Mouse (Mus musculus) G1E-ER4 (cell line): Measurements from ENCODE around the gene Mplkip. TPM values are rescaled to one million over a fixed set of nuclear protein-coding genes. Genes with fewer than 3 reads are reported as not detected.

Experiments
- GATA1 ChIP-seq: IDR thresholded peaks from one replicate; pipeline ENCODE4 v1.8.0; 2012; ENCODE audit warnings: low read length, inconsistent platforms
- polyA plus RNA-seq: library from polyadenylated mRNA; stranded (reverse); fragments of >175 nt; gene quantifications from 2 replicates; pipeline ENCODE4 v1.2.3, GENCODE M21; 2012

Gene Mplkip
- polyA plus RNA-seq, 1 experiment: 59.6 TPM

DNA sequence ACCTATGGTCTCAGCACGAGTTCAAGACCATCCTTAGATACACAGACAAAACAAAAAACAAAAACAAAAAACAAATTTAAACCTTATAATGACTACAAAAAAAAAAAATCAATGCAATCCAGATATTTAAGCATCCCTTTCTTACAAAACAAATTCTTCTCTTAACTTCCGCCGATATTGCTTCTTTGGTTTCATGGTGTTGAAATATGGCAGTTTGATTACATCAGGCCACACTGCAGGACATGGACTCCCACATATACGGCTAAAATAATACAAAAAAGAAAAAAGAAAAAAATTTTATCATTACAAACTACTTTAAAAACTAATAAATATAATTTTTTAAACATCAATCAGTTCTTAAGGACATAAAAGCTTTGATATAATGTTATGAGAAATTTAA, 32.9 kb downstream of the Mplkip start:
- TF ChIP-seq GATA1: no peak

DNA sequence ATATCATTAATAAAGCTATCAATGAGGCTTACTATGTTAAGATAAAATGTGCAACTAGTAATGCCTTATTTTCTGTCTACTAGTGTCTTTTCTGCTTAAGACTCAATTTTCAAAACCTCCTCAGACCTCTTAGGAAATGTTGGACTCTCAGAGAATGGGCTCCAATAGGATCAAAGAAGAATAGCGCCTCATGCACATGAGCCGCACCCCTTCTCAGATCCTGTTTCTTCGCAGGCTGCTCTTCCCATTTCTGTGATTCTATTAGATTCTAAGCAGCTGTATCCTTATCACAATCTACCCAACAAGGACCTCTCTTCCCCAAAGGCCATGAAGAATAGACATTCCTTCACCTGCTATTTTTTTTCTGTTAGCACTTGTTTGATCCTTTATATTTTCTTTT, 33.8 kb downstream of the Mplkip start:
- no peak for TF ChIP-seq GATA1

Other genes with a start within 250 kb of the Mplkip start
- gene Sugct, start 361 bp downstream of the Mplkip start, polyA plus RNA-seq: 1.7 and 2.5 TPM in 2 replicates
- gene Cdk13, start 109.9 kb downstream of the Mplkip start, polyA plus RNA-seq: 215 and 272 TPM in 2 replicates
- gene Rala, start 249.0 kb downstream of the Mplkip start, polyA plus RNA-seq: 6.5 and 10.2 TPM in 2 replicates